Mouse (Mus musculus) embryo, embryonic 9.5 days (tissue): ENCODE data around the gene Gm10577.

Experiments
- DNase-seq: peaks from one replicate; pipeline ENCODE4 v3.0.0-alpha.2; 2017; ENCODE audit errors: extremely low spot score

Gm10577 gene

DNA sequence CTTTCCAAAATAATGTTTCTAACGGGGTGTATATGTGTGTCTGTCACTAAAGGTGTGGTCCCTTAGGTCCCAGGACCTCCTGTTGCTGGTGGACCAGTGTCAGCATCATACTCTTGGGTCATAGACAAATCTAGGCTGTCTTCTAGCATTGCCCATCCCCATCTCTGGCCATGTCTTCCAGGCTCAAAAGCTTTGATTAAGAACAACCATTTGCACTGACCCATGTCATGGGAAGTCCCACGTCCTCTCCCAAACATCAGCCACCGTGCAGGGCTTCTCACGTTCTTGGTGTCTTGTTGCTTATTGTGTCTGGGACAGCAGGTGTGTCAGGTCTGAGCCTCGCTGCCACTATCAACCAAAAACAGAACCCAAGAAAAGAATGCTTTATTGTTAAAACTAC, 24.9 kb downstream of the Gm10577 start:
- DNase-seq = no peak

DNA sequence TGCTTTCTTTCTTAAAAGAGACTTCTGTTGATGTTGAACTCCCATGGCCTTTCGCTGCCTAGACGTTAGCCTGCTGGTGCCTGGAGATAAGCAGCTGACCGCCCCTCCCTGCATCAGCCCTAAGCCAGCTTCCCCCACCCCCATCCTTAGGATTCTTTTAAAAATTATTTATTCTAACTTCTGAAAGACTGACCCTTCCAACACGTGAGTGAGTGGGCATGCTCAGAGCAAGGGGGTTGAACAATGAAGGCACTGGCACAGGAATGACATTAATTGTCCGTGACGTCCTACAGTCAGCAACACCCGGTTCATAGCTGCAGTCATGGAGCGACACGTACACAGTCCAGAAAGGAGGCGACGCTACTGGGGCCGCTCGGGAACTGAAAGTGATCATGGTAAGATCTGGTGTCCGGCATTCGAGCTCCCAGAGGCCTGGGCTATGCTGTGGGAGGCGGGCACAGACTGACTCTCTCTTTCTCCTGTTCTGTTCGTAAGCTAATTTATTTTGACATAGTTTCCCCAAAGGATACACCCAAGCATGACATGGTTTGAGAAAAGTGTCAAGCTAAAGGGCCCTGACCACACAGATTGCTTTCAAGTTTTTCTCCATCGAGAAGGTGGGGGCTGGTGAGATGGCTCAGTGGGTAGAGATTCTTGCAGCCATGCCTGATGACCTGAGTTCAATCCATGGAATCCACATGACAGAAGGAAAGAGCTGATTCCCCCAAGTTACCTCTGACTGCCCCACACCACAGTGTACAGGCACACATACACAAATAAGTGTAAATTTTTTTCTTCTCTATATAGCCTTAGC, 25.8 kb downstream of the Gm10577 start:
- no peak for DNase-seq

- no peak for DNase-seq
Observed at GRCm38 (mm10) chr4:100992086-100992485, 28.4 kb downstream of the Gm10577 start.

DNA sequence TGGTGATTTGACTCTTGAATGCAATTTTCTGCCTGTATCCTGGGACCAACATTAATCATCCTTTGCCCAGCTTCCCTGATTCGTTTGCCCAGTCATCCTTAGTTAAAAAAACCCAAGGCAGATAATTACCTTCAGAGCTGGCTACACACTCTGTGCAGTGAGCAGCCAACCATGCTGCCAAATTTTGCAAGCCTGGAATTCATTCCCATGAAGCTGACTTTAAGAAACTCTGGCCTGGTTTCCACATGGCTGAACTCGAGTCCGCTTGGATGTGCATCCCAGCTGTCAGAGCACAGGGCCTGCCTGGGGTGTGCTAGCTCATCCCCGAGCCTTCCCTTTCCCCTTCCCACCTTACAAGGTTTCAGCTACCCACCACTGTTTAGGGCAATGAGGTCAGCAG, 29.5 kb downstream of the Gm10577 start:
- DNase-seq = no peak

- no peak for DNase-seq
Observed at GRCm38 (mm10) chr4:100988231-100988799, 32.2 kb downstream of the Gm10577 start.

GRCm38 (mm10) chr4:100987187-100987586, 33.3 kb downstream of the Gm10577 start:
- DNase-seq = no peak

DNA sequence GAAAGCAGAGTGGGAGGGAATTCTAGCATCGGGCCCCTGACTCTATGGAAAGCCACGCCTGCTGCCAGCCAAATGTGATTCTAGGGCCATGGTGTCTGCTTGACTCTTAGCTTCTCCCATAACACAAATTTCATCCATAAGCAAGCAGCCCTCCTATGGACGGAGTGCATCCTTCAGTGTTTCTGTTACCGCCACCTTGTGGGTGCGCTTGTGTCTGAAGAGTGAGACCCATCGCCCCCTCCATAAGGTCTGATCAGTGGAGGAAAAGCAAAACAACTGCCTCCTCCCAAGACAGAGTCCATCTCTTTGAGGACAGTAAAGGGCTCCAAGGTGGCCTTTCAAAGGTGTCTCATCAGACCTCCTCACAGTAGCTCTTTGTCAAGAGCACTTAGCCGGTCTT, 43.0 kb downstream of the Gm10577 start:
- no peak for DNase-seq

- DNase-seq = peak; percentile 42
Observed at GRCm38 (mm10) chr4:100974455-100975035, 46.0 kb downstream of the Gm10577 start.

DNA sequence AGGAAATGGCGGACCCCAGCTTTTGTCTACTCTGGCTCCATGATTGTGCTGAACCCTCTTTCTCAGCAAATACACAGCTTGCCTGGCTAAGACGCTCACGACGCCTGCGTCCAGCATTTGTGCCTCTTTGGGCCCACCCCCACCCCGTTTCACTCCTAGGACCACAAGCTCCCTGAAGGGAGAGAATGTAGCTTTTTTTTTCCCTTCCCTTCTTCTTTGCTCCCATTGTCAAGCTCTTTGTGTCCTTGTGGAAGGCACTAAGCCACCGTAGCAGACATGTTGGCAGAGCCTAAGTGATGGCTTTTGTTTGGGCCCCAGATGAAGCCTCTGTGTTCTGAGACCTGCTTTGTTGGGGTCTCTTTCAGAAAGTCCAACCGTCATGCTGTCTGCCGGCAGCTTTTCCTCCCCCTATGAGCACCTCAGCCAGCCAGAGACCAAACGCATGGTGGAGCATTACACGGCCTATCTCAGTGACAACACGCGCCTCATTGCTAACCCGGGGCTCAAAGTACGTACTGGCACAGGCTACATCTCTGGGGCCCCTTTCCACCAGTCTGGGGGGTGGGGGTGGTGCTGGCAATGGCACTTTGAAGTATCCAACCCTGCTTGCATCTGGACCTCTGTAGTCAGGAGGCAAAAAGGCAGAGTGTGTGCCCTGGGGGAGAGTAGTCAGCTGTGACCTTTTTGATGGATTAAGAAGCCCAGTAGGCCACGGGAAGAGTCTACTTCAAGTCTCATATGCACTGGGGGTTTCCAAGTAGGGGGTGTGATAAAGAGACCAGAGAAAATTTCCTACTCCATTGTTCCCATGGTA, 46.6 kb downstream of the Gm10577 start:
- peak; percentile 66 for DNase-seq
